Mouse (Mus musculus) small intestine, adult 2 months (tissue): Measurements from ENCODE around the gene Hipk2.

Source experiments
- CTCF ChIP-seq: fragments of 200-500 bp; IDR thresholded peaks from 2 replicates; pipeline ENCODE4 v1.5.1; 2012; ENCODE audit warnings: low read depth, mild to moderate bottlenecking, control low read depth, inconsistent platforms, low read length, moderate library complexity, mixed read lengths; ENCODE audit not compliant: insufficient replicate concordance, insufficient read length; ENCODE audit errors: extremely low read depth
- POLR2A ChIP-seq: fragments of 200-500 bp; IDR thresholded peaks from 2 replicates; pipeline ENCODE4 v1.6.1; 2012; ENCODE audit warnings: low read depth, mild to moderate bottlenecking, control low read depth, inconsistent platforms, low read length, moderate library complexity

- TF ChIP-seq POLR2A (no peak), CTCF (no peak)
Observed at GRCm38 (mm10) chr6:38789221-38789810, 86.6 kb downstream of the Hipk2 start.
